Mouse (Mus musculus) spleen, adult 2 months (tissue): Measurements from ENCODE around the gene Tnik. TPM values are rescaled to one million over a fixed set of nuclear protein-coding genes. Genes with fewer than 3 reads are reported as not detected.

Experiments used
- DNase-seq, 2 experiments: peaks; one replicate each; pipeline versions ENCODE4 v3.0.0 to v3.0.0-alpha.2; 2012 to 2021; ENCODE audit warnings: low spot score in 2 of 2, low read depth in 1 of 2
- H3K27ac ChIP-seq: fragments of 200-500 bp; 2 replicates; pipeline ENCODE4 v1.5.1; 2012; ENCODE audit warnings: low read length, inconsistent platforms; ENCODE audit not compliant: insufficient read depth
- H3K27me3 ChIP-seq: fragments of 200-500 bp; 2 replicates; pipeline ENCODE4 v1.6.1; 2012; ENCODE audit warnings: mild to moderate bottlenecking, moderate library complexity, low read length, inconsistent platforms; ENCODE audit not compliant: control insufficient read depth, insufficient read depth
- H3K36me3 ChIP-seq: fragments of 200-500 bp; 2 replicates; pipeline ENCODE4 v1.6.1; 2012; ENCODE audit warnings: mild to moderate bottlenecking, low read length, inconsistent platforms; ENCODE audit not compliant: control insufficient read depth, insufficient read depth
- H3K4me1 ChIP-seq: fragments of 200-500 bp; 2 replicates; pipeline ENCODE4 v1.6.1; 2011; ENCODE audit warnings: inconsistent platforms; ENCODE audit not compliant: control insufficient read depth, insufficient read depth, insufficient read length
- H3K4me3 ChIP-seq: fragments of 200-500 bp; 2 replicates; pipeline ENCODE4 v1.5.1; 2011; ENCODE audit warnings: mild to moderate bottlenecking, inconsistent platforms; ENCODE audit not compliant: insufficient read depth, insufficient read length; ENCODE audit errors: extremely low read depth
- CTCF ChIP-seq: fragments of 200-500 bp; IDR thresholded peaks from 2 replicates; pipeline ENCODE4 v1.5.1; 2011; ENCODE audit warnings: mild to moderate bottlenecking, inconsistent platforms; ENCODE audit not compliant: insufficient read depth, insufficient read length, insufficient replicate concordance; ENCODE audit errors: extremely low read depth
- POLR2A ChIP-seq: fragments of 200-500 bp; IDR thresholded peaks from 2 replicates; pipeline ENCODE4 v1.6.1; 2011; ENCODE audit warnings: low read depth, low read length, inconsistent platforms
- WGBS: fragments of 180-500 bp; shearing (Covaris S2); methylation state at CpG from one replicate; pipeline ENCODE4 v1.1.7; 2018; 5-methylcytosine and 5-hydroxymethylcytosine counted together
- polyA plus RNA-seq: library from polyadenylated mRNA; depleted of rRNA; stranded (reverse); fragments of >200 nt; gene quantifications from 2 replicates; pipeline ENCODE4 v1.2.3, GENCODE M21; 2012

Gene Tnik
- polyA plus RNA-seq, 1 experiment = 5.5 TPM

DNA sequence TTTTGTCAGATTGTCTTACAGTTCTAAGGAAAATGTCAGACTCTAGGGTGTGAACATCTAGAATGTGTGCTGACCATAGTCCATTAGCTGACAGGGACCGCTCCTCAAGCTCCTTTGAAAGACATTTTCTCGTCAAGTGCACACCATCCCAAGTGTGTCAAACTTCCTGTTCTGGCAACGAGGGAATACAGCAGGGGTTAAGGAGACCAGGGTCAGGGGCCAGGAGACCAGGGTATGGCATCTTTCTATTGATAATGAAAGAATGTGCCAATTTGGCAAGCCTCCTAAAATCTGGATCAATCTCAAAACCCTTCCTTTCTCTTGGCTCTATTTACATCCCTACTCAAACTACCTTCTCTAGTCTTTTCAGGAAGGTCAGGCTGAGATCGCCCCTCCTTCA is 443.7 kb downstream of the Tnik start:
- H3K36me3 ChIP-seq = no peaks in the 10 kb centered on the region
- WGBS = 73% methylated on average over 4 of the region's 4 CpGs
- no peak overlapping the region for H3K4me3 ChIP-seq
- no peak for DNase-seq
- no peaks in the 10 kb centered on the region for H3K4me1 ChIP-seq
- no peaks in the 10 kb centered on the region for H3K27me3 ChIP-seq
- no peak for TF ChIP-seq CTCF
- H3K27ac ChIP-seq = no peak overlapping the region

DNA sequence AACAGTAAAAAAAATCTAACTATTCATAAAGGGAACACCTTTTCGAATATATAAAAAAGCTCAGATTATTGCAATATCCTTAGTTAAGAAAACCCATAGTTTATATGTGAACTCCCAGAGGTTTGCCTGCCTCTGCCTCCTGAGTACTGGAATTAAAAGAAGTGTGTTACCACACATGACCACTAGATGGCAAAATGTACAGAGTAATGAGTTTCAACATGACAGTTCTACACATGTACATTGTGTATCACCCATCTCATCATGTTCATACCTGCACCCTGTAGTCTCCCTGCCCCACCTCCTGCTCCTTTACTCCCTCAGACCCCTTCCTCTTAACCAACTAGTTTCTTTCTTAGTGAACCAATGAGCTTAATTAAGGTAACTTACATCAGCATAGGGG is 446.7 kb downstream of the Tnik start:
- Histone ChIP-seq H3K4me3 (no peak overlapping the region), H3K36me3 (no peaks in the 10 kb centered on the region), H3K27ac (no peak overlapping the region), H3K27me3 (no peaks in the 10 kb centered on the region), H3K4me1 (no peaks in the 10 kb centered on the region)
- 76% methylated on average over 1 of the region's 1 CpGs for WGBS
- peak in 1 of 2 experiments; percentile 15 for DNase-seq
- TF ChIP-seq POLR2A (no peak), CTCF (no peak)

DNA sequence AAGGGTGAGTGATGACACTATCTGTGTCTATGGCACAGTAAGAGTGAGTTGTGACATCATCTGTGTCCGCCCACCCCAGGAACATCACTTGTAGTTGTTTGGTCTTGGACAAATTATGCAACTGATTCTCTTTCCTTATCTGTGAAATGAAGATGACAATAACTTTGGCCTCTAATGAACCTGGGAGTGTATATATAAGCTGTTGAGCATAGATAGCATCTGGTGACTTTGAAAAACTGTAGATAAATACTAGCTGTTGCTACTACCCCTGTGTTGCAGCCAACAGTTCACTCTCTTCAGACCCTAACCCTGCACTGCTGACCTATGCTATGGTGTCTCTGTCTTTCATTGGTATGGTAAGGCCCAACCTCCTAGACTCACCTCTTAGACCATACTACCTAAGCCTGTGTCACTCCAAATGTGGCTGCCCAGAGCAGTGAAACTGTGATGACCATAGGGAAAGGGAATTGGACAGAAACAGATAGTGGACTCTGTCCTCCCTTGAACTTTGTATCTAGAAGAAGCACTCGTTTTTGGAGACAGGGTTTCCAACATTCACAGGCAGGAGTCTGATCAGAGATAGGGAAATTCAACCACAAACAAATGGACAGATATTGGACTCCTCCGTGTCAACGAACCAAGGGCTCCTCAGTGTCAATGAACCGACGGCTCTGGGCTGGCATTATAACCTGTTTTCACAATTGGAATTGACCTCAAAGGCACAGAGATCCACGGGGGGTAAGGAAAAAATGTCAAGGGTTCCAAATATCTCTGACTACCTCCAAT is 451.1 kb downstream of the Tnik start:
- Histone ChIP-seq H3K36me3 (no peaks in the 10 kb centered on the region), H3K4me1 (no peaks in the 10 kb centered on the region), H3K27ac (no peak overlapping the region), H3K4me3 (no peak overlapping the region), H3K27me3 (no peaks in the 10 kb centered on the region)
- WGBS = 79% methylated on average over 7 of the region's 7 CpGs
- no peak for DNase-seq
- no peak for TF ChIP-seq POLR2A
- no peak for TF ChIP-seq CTCF

- DNase-seq = no peak
- Histone ChIP-seq H3K27ac (no peak overlapping the region), H3K4me1 (no peaks in the 10 kb centered on the region)
These were observed 455.5 kb downstream of the Tnik start for GRCm38 (mm10) chr3:28718521-28718920.

GRCm38 (mm10) chr3:28721218-28721617 is 458.2 kb downstream of the Tnik start:
- no peak overlapping the region for H3K4me3 ChIP-seq
- no peak for DNase-seq

More at GRCm38 (mm10) chr3:28718521-28718920, 455.5 kb downstream of the Tnik start:
- TF ChIP-seq CTCF = no peak
- TF ChIP-seq POLR2A = no peak
- Histone ChIP-seq H3K27me3 (no peaks in the 10 kb centered on the region), H3K4me3 (no peak overlapping the region), H3K36me3 (no peaks in the 10 kb centered on the region)
- 78% methylated on average over 2 of the region's 2 CpGs for WGBS

GRCm38 (mm10) chr3:28721838-28722237 is 458.8 kb downstream of the Tnik start:
- TF ChIP-seq POLR2A (no peak), CTCF (no peak)
- 72% methylated on average over 7 of the region's 7 CpGs for WGBS
- H3K36me3 ChIP-seq = no peaks in the 10 kb centered on the region
- H3K27me3 ChIP-seq = no peaks in the 10 kb centered on the region
- no peaks in the 10 kb centered on the region for H3K4me1 ChIP-seq
- no peak overlapping the region for H3K4me3 ChIP-seq
- no peak for DNase-seq
- H3K27ac ChIP-seq = no peak overlapping the region

More at GRCm38 (mm10) chr3:28721218-28721617, 458.2 kb downstream of the Tnik start:
- 83% methylated on average over 5 of the region's 5 CpGs for WGBS
- TF ChIP-seq CTCF (no peak), POLR2A (no peak)
- Histone ChIP-seq H3K4me1 (no peaks in the 10 kb centered on the region), H3K27ac (no peak overlapping the region), H3K36me3 (no peaks in the 10 kb centered on the region), H3K27me3 (no peaks in the 10 kb centered on the region)

- TF ChIP-seq CTCF (no peak), POLR2A (no peak)
- no peaks in the 10 kb centered on the region for H3K27me3 ChIP-seq
- DNase-seq = no peak
- no peak overlapping the region for H3K27ac ChIP-seq
- H3K4me1 ChIP-seq = no peaks in the 10 kb centered on the region
- no peaks in the 10 kb centered on the region for H3K36me3 ChIP-seq
- no peak overlapping the region for H3K4me3 ChIP-seq
These were observed 459.5 kb downstream of the Tnik start for GRCm38 (mm10) chr3:28722531-28722930.
